Mouse (Mus musculus) thymus, postnatal 4 days (tissue): Measurements from ENCODE around the gene Wdr75.

ENCODE experiments used
- DNase-seq: peaks from one replicate; pipeline ENCODE4 v3.0.0; 2021

The Wdr75 gene

DNA sequence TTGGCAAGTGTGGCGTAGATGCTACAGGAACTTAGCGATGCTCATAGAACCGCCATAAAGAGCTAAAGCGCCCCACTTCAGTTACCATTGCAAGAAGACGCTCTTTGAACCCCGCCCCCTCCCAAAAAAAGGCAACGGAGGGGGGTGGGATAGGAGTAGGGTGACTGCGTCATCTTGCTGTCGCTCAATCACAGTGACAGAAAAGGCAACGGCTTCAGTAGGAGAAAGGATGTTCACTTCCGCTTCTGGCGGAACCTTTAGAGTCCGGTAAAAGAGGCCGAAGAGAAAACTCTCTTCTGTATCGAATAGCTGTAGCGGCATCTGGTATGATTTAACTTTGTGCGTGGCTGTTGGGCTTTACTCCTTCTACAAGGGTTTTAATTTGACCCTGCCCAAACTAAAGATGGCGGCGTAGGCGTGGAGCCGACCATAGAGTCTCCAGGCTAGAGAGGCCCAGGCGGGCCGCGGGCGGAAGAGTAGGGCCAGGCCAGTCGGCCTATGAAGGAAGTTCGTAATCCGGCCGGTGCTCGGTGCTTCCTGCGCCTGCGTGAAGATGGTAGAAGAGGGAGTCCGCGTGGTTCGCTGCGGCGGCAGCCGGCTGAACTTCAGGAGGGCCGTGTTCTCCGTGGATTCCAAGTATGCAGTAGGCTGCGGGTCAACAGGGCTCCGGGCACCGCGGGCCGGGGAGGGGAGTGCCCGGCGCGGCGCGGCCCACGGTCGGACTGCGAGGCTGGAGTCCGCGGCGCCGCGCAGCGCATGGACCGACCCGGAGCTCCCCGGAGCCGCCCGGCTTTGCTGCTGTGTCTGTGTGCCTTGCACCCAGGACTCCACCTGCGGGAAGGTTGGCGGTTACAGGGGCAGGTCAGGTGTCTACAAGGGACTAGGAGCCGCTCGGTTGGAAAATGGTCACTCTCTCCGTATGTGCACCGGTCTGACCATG lies at the start of gene Wdr75:
TSS of gene Wdr75 (plus strand) at position 198 of the 940 bp plus-strand sequence.
- DNase-seq: peak; percentile 95

DNA sequence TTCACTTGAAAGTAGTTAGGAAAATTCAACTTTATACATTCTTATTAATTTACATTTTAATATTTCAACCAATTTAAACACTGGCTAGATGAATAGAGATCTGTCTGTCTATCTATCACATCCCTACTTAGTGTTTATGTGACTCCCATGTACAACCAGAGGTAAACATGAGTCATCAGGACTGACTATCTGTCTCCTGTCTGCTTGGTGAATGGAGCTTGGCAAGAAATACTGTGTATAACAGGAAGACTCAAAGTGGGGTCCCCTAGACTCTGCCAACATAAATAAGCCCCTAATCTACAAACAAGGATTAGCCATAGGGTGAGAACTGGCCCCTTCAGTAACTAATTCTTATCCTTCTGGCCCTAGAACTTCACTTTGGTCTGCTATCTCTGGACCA lies 39.1 kb upstream of the Wdr75 start:
- DNase-seq: no peak

- no peak for DNase-seq
These were observed 38.3 kb upstream of the Wdr75 start for GRCm38 (mm10) chr1:45756707-45757106.

DNA sequence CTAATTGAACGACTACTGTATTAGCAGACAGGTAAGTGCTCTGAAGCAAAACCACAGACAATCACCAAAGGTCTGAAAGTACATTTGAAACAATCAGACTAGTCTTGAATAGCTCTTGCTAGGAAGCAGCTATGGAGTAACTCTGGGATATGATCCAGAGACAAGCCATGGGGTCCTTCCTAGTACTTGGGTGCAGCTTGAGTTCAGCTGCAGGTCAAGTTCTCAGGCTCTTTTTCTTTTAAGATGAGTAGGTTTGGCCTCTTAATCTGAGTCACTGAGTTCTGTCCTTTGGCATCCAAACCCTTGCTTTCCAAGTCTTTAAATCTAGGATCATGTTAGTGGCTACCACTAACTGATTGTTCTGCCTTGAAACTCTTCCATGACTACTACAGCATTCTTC lies 37.0 kb upstream of the Wdr75 start:
- no peak for DNase-seq

DNA sequence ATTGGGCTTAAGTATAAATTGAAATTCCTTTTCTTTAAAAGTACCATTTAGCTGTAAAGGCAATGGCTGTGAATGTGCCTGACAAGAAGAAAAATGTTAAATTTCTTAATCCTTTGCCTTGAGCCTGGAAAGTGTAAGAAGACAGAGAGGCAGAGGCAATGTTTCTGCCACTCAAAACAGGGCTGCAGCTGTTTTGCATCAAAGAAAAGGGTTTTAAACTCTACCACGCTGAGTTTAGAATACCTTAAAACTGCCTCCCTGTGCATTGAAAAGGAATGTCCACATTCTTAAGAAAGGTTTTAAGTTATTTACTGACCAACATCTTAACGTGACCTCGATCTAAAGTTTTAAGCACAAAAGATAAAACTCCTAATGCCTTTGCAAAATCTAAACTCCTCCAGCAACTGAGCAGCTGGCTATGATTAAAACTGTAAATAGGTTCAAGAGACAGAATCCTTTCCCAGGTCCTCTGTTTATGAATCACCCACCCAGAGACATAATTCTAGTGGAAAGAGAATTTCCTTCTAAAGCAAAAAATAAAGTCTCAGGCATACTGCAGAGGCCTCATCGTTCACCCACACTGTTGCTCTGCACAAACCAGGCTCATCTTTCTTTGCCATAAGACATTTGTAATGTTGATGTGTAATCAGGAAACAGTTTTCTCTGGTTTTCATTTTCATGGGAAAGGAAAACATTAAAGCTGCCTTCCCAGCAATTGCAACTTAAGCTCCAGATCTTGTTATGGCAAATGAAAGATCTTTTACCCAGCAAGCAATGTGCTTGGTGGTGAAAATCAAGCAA lies 34.1 kb upstream of the Wdr75 start:
- DNase-seq: no peak

- DNase-seq: no peak
These were observed 33.5 kb upstream of the Wdr75 start for GRCm38 (mm10) chr1:45761468-45761795.

DNA sequence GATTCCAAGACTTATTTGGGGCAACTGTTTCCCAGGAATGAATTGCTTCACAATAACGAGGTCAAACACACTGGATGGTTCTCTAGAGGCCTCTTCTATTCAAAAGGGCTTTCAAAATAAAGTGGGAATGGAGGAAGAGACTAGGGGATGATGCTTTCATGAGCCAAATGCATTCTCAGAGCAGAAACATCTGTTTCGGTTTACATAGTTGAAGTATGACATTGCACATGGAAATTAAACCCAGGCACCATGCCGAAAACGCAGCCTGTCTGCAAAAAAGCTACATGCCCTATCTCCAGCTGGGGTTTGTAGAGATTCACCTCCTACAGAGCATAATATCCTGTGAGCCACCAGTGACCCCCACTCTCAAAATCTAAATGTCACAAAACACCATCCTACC lies 29.3 kb upstream of the Wdr75 start:
- DNase-seq: no peak

- peak; percentile 77 for DNase-seq
These were observed 28.8 kb upstream of the Wdr75 start for GRCm38 (mm10) chr1:45766123-45766522.

DNA sequence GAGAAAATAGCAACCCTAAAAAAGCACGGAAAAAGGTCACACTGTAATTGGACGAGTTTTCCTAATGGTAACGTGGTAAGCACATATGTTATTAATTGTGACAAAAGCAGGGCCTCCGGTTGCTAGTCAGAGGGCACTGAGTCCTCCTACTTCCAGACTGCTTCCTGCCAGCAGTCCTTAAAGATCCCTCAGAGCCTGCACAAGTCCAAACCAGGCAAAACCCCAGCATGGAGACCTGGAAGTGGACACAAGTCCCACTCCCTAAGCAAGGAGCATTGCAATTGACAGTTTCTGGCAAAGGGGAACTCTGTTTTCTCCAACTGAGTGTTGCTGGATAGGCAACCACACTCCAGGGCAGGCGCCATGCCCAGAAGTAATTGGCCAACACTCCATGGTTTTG lies 27.4 kb upstream of the Wdr75 start:
- DNase-seq: no peak

DNA sequence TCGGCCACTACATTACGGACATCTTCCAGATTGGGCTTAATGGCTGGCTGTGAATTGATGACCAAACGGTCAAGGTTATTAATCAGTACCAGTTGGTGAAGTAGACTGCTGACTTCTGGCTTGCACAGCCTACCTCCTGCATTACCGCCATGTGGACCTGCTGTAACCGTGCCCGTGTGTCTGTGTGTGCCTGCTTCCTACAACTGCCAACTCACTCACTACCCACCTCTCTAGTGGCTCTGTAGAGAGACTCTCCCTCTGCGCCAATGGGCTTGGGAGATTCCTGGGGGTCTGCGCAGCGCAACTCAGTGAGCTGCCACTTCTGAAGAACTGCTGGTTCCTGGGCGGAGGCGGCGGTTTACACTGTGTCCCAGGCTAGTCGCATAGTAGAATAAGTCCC lies 25.6 kb upstream of the Wdr75 start:
- no peak for DNase-seq

GRCm38 (mm10) chr1:45770051-45770450 lies 24.9 kb upstream of the Wdr75 start:
- DNase-seq: no peak

DNA sequence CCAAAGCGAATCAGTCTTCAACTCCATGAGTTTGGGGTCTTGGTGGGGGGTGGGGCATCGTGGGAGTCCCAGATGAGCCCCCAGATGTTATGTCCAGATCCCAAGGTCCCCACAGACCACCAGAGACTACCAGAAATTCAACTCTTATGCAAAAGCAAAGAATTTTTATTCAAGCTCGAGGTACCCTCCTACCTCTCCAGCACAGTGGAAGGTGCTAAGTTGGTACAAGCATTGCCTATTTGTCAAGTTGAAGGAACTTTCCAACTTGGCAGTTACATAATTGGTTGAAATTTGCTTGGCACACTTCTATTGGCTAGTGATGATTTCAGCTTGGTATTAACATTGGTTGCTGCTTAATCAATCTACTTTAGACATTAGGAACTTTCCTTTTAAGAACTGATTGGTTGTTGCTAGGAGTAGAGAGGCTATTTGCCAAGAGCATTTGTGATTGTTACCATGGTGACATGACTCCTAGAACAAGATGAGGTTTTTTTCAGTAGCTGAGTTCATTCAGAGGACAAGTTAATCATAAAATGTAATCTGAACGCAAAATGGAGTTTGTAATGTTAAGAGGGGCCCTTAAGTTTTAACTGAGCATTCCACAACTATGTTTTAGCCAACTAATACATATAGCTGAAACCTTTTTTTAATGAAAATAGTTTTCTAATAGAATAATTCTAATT lies 14.2 kb upstream of the Wdr75 start:
- DNase-seq: no peak

DNA sequence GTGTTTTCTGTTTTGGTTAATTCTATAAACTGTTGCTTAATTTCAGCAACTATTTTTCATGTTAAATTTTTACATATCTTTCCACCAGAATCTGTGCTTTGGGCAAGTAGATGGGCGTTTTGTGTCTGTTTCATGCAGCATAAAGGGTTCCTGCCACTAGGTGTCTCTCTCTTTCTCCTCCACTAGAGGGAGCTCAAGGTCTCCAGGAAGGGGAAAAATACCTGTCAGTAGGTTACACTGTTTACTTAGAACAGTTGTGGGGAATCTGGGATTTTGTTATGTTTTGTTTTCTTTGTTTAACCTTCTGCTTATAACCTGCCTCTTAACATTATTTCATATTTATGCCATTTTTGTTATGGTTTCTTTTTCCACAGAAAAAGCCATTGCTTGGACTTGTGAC lies 21.9 kb downstream of the Wdr75 start:
- DNase-seq: peak; percentile 8

DNA sequence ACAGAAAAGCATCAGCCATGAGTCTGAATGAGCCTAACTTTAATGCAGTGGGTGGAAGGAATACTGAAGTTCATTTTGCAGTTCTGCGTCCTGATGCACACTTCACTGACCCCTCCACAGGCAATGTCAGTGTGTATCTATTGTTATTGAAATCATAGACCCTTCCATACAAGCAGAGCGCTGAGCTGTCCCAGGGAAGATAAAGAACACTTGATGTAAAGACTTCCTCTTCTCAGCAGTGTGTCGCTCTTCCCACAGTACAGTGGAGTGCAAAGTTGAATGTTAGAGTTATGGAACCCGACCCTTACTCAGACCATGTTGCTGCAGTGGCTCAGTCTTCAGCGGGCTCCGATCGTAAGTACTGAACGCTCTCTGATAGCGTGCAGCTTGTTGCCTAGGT lies 23.6 kb downstream of the Wdr75 start:
- DNase-seq: no peak

GRCm38 (mm10) chr1:45824441-45824840 lies 29.5 kb downstream of the Wdr75 start:
- peak; percentile 6 for DNase-seq

GRCm38 (mm10) chr1:45825140-45825539 lies 30.2 kb downstream of the Wdr75 start:
- peak; percentile 76 for DNase-seq

- DNase-seq: no peak
These were observed 30.7 kb downstream of the Wdr75 start for GRCm38 (mm10) chr1:45825630-45826029.

DNA sequence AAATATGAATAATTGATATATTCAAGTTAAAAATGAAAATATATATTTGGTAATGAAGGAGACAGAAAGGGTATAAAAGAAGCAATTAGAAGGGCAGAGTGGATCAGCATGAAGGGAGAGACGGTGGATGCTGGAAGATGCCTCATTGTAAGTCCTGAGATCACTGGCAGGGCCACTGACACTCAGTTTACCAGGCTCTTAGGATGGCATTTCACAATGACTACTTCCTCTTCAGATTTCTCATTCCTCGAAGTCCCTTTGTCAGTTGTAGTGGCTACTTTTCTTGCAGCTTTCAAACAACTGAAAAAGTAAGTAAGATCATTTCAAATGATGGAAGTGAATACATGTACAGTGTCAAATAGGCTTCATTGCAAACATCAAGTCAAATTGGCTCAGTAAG lies 31.2 kb downstream of the Wdr75 start:
- DNase-seq: no peak

DNA sequence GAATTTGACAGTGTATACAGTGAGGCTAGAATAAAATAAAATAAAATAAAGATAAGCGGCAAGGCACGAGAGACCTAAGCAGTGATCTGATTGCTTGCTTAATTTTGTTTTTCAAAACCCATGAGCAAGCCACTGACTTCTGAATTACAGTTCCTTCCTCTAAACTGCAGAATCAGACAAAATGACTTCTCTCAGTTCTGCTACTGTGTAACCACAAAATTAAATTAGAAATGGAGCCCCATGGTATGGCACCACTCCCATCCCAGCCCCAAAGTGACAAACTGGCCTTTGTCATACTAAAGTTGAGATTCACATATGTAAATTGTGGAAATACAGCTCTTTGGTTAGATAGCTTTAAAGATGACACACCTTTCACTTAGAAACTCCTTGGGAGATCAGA lies 31.8 kb downstream of the Wdr75 start:
- DNase-seq: no peak

- DNase-seq: no peak
These were observed 35.7 kb downstream of the Wdr75 start for GRCm38 (mm10) chr1:45830453-45831206.

DNA sequence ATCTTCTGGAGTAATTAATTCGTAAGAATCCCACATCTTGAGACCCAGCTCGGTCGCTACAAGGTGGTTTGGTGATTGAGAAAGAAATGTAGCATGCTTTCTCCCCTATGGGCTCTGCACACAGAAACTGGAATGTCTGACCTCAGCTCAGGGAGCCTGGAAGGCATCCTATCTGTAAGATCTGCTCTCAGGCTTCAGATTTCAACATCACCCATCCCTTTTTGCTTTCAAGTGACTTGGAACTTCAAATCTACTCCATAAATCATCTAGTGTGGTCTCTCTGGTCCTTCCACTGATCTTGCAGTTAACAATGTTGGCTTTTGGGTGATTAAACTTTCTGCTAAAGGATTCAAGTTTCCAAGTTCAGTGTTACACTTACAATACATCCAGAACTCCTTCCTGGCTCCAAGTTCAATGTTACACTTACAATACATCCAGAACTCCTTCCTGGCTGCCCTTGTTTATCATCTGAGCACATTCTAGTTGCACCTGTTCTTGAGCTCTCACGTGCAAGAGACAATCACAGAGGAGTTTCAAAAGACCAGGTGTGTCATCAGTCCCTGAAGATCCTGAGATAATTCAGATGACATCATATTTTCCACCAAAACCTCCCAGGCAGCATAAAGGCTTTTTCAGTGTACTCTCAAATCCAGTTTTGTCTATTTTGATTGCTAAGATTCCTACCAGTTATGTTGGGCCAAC lies 40.5 kb downstream of the Wdr75 start:
- no peak for DNase-seq

DNA sequence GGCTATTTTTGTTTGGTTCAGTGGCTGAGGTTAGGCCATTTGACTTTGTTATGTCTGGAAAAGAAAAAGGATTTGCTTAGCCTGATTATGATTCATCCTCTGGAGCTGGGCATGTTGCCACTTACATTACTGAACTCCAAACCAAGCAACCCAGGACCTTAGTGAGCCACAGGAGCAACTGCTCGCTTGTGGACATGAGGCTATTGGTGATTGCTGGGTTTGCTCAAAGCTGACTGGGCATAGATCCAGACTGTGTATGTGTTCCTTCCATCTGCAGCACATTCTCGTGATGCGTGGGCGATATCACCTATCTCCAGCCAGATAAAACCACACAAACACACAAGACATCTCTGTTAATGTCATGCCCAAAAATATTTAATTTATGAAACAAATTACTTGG lies 42.8 kb downstream of the Wdr75 start:
- no peak for DNase-seq
